Mouse (Mus musculus): Measurements from ENCODE around the gene Tent5c.

The Tent5c gene

GRCm38 (mm10) chr3:100489133-100490009 is at the start of gene Tent5c:
Tent5c (minus strand) TSS chr3:100489324.
- peak; percentile 94 for DNase-seq (ENCODE audit: low read depth, low spot score)

GRCm38 (mm10) chr3:100536686-100537085 is 47.6 kb upstream of the Tent5c start:
- DNase-seq (ENCODE audit: low read depth, low spot score): no peak

GRCm38 (mm10) chr3:100535902-100536301 is 46.8 kb upstream of the Tent5c start:
- no peak for DNase-seq (ENCODE audit: low read depth, low spot score)

GRCm38 (mm10) chr3:100535298-100535697 is 46.2 kb upstream of the Tent5c start:
- DNase-seq (ENCODE audit: low read depth, low spot score): no peak

DNA sequence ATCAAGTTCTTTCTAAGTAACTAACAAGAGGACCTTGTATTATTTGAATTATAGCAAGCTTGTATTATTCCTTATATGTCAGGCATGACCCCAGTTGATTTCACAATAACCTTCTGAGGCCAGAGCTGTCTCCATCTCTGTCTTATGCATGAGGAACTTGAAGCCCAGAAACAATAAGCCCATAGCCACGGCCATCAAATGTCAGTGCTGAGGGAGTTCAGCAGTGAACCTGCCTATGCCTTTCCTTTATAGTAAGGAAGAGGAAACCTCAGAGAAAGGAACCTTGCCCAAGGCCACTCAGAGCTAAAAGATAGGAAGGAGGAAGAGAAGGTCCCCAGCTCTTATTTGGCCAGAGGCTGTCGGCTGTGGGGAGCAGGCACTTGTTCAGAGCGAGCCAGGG is 45.3 kb upstream of the Tent5c start:
- no peak for DNase-seq (ENCODE audit: low read depth, low spot score)

DNA sequence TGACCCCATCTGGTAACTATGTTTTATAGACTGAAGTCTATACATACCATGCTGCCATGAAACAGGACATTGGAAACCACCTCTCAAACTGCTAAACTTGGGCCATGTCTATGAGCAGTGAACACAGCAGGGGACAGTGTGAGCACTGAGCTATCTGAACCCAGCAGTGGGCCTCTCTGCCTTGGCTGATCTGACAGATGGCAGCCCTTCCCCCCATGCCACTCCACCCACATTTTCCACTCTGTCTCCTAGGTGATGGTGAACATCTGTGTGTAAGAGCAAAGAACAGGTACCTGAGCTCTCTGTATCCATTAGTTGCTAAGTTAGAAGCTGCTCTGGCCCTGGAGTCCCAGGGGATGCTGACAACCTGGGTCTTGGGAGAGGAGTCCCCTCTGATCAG is 44.3 kb upstream of the Tent5c start:
- DNase-seq (ENCODE audit: low read depth, low spot score): no peak

DNA sequence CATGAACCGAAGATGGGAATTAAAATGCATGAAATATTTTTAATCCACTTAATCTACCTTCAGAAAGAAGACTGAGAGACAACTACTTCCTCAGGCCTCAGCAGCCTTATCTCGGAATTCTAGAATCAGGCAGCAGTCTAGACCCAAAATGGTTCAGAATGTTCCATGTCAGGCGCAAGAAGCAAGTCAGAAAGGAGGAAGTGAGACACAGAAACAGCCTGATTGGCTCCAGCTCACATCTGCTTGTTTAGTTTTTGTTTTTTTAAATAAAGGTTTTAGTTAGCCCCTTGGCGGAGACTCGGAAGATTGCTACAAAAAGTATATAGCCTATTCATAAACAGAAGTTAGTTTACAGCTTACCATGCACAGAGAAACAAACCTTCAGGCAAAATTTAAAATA is 41.8 kb upstream of the Tent5c start:
- DNase-seq (ENCODE audit: low read depth, low spot score): peak; percentile 48

DNA sequence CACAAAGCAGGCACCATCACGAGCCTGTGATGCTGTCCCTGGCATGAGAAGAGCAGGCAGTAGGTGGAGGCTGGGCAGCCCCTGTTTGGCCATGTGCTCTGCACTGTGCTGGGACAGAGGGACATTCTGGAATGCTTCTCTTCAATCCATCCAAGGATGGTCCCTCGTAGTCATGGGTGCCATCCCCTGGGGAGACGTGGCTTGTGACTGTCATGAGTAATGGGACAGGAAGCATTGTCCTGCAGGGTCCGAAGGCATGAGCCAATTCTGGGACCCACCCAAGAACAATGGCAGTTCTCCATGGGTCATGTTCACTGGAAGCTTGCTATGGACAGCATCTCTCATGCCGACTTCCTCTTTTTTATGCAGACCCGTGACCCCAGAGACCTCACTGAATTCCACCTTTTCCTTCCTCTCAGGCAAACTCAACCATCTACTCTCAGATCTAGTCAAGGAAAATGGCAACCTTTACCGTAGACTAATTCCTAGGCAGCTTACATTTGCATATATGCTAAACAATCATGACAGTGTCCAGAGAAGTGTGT is 41.2 kb upstream of the Tent5c start:
- no peak for DNase-seq (ENCODE audit: low read depth, low spot score)

DNA sequence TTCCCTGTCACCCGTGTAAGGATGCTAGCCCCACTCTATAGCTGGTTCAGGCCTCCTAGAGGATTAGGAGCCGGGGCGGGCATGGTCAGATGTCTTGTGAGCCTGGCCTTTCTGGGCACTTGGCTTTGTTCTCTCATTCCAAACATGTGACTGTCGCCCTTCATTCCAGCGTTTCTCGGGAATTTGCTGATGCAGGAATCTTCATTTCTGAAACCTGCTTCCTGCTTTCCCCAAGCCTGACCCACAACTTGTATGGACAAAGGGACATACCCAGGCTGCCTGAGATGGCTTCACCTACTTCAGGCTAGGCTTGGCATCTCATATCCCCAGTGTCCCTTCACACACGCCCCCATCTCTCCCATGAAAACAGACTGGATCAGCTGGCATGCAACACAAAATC is 33.5 kb upstream of the Tent5c start:
- DNase-seq (ENCODE audit: low read depth, low spot score): no peak

- DNase-seq (ENCODE audit: low read depth, low spot score): no peak
These were observed 32.5 kb upstream of the Tent5c start for GRCm38 (mm10) chr3:100521626-100522025.

GRCm38 (mm10) chr3:100515754-100516141 is 26.6 kb upstream of the Tent5c start:
- DNase-seq (ENCODE audit: low read depth, low spot score): no peak

- peak; percentile 4 for DNase-seq (ENCODE audit: low read depth, low spot score)
These were observed 26.1 kb upstream of the Tent5c start for GRCm38 (mm10) chr3:100515093-100515753.

GRCm38 (mm10) chr3:100507174-100507573 is 18.1 kb upstream of the Tent5c start:
- no peak for DNase-seq (ENCODE audit: low read depth, low spot score)

DNA sequence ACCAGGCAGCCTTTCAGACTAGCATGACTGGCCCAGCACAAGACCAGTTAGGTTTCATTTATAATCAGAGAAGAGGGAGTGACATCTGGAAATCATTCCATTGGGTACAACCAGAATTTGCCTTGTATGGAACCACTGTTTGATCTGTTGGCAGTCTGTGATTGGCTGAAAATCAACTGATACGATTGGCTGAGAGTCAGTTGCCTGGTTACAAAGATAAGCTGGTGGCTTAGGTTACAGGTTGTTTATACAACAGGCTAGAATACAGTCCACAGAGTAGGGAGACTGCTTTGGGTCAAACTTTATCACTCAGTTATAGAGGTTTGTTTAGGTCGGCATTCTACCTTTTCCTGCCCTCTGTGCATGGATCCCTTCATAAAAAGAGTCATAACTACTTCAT is 17.6 kb upstream of the Tent5c start:
- DNase-seq (ENCODE audit: low read depth, low spot score): no peak

GRCm38 (mm10) chr3:100503882-100504281 is 14.8 kb upstream of the Tent5c start:
- no peak for DNase-seq (ENCODE audit: low read depth, low spot score)

DNA sequence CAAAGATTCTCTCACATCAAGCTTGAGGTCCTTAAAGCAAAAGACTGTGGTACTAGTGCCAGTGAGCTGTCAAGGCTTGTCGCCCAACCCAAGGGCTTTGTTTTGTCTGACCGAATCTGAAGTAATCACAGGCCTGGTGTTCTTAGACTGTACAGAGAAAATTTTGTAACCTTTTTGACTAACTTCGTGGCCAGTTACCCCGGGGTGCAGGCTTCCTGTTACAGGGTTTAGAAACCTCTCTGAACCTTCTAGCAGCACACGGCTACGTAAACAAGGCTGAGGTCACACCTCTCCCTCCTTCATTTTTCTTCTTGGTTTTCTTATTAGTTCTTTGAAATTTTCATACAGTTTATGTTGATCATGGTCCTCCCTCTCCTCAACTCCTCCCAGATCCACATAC is 13.4 kb upstream of the Tent5c start:
- no peak for DNase-seq (ENCODE audit: low read depth, low spot score)

DNA sequence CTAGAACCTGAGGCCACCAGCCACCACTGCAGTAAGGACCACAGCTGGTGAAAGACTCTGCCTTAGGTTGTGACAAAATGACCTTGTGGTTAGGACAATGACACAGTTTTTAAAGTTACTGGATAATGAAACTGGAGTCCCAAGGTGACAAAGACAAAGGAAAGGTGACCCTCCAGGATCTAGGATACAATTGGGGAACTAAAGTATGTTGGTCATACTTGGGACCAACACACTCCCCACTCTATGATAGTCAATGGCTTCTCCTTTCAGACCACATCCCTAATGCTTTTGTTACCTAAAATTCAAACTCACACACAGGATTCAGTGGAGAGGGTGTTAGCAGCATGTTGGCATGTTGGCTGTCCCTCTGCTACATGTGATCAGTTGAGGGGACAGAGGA is 12.8 kb upstream of the Tent5c start:
- DNase-seq (ENCODE audit: low read depth, low spot score): no peak

DNA sequence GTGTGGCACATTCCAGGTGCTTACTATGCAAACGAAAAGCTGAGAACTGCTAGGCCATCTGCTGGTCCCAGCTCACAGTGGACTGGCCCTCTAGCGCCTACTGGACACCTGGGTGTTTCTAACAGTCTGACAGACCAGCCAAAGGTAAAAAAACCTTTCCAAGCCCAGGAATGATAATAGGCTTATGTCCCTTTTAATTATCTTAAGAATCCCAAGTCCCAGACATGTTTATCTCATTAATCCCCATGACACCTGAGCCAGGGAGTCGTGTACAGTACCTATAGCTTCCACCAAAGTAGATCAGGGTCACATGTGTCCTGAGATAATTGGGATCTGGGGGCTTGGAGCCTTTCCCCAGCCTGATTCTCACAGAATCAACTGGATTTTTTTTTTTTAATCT is 7.0 kb upstream of the Tent5c start:
- DNase-seq (ENCODE audit: low read depth, low spot score): no peak

- no peak for DNase-seq (ENCODE audit: low read depth, low spot score)
These were observed 6.3 kb upstream of the Tent5c start for GRCm38 (mm10) chr3:100495456-100495855.

DNA sequence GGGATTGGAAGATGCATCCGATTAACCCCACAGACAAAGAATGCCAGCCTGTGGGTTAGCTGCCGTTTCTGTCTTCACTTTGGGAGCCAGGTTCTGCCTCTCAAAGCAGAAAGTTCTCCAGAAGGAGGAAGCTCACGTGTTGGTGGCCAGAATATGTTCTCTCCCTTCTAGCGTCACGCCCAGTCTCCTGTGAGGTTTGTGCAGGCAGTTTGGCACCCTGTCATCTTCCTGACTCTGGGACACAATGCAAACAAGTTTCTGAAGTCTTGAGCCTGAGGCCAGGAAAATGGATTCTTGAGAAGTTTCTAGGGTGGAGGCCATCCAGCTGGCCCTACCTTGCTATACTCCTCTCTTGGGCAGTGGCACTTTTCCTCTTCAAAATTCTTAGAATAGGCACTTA is 5.8 kb upstream of the Tent5c start:
- DNase-seq (ENCODE audit: low read depth, low spot score): no peak

DNA sequence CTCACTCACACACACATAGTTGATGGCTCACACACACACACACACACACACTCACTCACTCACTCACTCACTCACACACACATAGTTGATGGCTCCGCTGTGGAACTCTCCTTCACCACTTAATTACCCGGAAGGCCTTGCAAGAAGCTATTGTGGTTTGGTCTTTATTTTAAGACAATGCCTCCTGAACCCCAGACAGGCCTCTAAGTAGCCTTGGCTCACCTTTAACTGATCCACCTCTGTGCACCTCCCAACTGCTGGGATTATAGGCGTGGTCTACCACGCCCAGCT is 831 bp upstream of the Tent5c start:
- DNase-seq (ENCODE audit: low read depth, low spot score): no peak

- peak; percentile 74 for DNase-seq (ENCODE audit: low read depth, low spot score)
These were observed 632 bp downstream of the Tent5c start for GRCm38 (mm10) chr3:100488251-100489132.
